Mouse (Mus musculus) T-helper 17 cell (primary cell): ENCODE measurements around the gene Rbm8a2.

Experiments used
- in situ Hi-C, 2 experiments: fragments of 300-600 bp; cut with MboI, MseI; formaldehyde crosslinking; loops; 1 replicate in 1 of 2; 2 replicates in 1 of 2; pipeline ENCODE4 v1.15.1; 2025; ENCODE audit warnings: high pct_unique_total_duplicates in 2 of 2

Rbm8a2 gene

GRCm38 (mm10) chr1:175979014-175979413 lies at the start of gene Rbm8a2:
Gene Rbm8a2, minus strand, starts transcription at chr1:175979114.
- in situ Hi-C loops = loop anchor here in 1 of 2 experiments (10.0 kb wide), 1 partner anchor 986 kb away; no protein-coding TSS in a partner anchor

GRCm38 (mm10) chr1:176028397-176028796 lies 49.5 kb upstream of the Rbm8a2 start:
- in situ Hi-C loops = no loop called here

GRCm38 (mm10) chr1:176024501-176024900 lies 45.6 kb upstream of the Rbm8a2 start:
- in situ Hi-C loops = no loop called here

GRCm38 (mm10) chr1:176018523-176018922 lies 39.6 kb upstream of the Rbm8a2 start:
- in situ Hi-C loops = no loop called here

- in situ Hi-C loops = no loop called here
Observed at GRCm38 (mm10) chr1:176016076-176016475, 37.2 kb upstream of the Rbm8a2 start.

- in situ Hi-C loops = no loop called here
Observed at GRCm38 (mm10) chr1:176013497-176014268, 34.8 kb upstream of the Rbm8a2 start.

GRCm38 (mm10) chr1:176011535-176011934 lies 32.6 kb upstream of the Rbm8a2 start:
- in situ Hi-C loops = no loop called here

GRCm38 (mm10) chr1:176011072-176011471 lies 32.2 kb upstream of the Rbm8a2 start:
- in situ Hi-C loops = no loop called here

- in situ Hi-C loops = no loop called here
Observed at GRCm38 (mm10) chr1:176008411-176008810, 29.5 kb upstream of the Rbm8a2 start.

GRCm38 (mm10) chr1:176000599-176000998 lies 21.7 kb upstream of the Rbm8a2 start:
- in situ Hi-C loops = no loop called here

GRCm38 (mm10) chr1:175997076-175997651 lies 18.2 kb upstream of the Rbm8a2 start:
- in situ Hi-C loops = no loop called here

- in situ Hi-C loops = loop anchor here in 1 of 2 experiments (10.0 kb wide), 1 partner anchor 794 kb away; no protein-coding TSS in a partner anchor
Observed at GRCm38 (mm10) chr1:175988912-175989311, 10.0 kb upstream of the Rbm8a2 start.

- in situ Hi-C loops = loop anchor here in 1 of 2 experiments (10.0 kb wide), 1 partner anchor 794 kb away; no protein-coding TSS in a partner anchor
Observed at GRCm38 (mm10) chr1:175988448-175988847, 9.5 kb upstream of the Rbm8a2 start.

GRCm38 (mm10) chr1:175970710-175971109 lies 8.2 kb downstream of the Rbm8a2 start:
- in situ Hi-C loops = loop anchor here in 1 of 2 experiments (10.0 kb wide), 1 partner anchor 994 kb away; no protein-coding TSS in a partner anchor

GRCm38 (mm10) chr1:175967004-175967745 lies 11.7 kb downstream of the Rbm8a2 start:
- in situ Hi-C loops = no loop called here

GRCm38 (mm10) chr1:175961786-175962185 lies 17.1 kb downstream of the Rbm8a2 start:
- in situ Hi-C loops = no loop called here

GRCm38 (mm10) chr1:175950851-175951250 lies 28.1 kb downstream of the Rbm8a2 start:
- in situ Hi-C loops = no loop called here

- in situ Hi-C loops = no loop called here
Observed at GRCm38 (mm10) chr1:175950421-175950820, 28.5 kb downstream of the Rbm8a2 start.

- in situ Hi-C loops = loop anchor here (25.0 kb wide), 2 partner anchors 715 to 915 kb away; no protein-coding TSS in a partner anchor
Observed at GRCm38 (mm10) chr1:175946718-175947315, 32.1 kb downstream of the Rbm8a2 start.

- in situ Hi-C loops = loop anchor here (25.0 kb wide), 2 partner anchors 719 to 919 kb away; no protein-coding TSS in a partner anchor
Observed at GRCm38 (mm10) chr1:175943168-175943567, 35.7 kb downstream of the Rbm8a2 start.

GRCm38 (mm10) chr1:175938731-175939130 lies 40.2 kb downstream of the Rbm8a2 start:
- in situ Hi-C loops = loop anchor here (25.0 kb wide), 2 partner anchors 724 to 924 kb away; no protein-coding TSS in a partner anchor
